Mouse (Mus musculus) stomach, postnatal 0 days (tissue): Measurements from ENCODE around the gene Banf2.

Experiments used
- CTCF ChIP-seq: IDR thresholded peaks from 2 replicates; pipeline ENCODE4 v1.5.1; 2016; ENCODE audit warnings: antibody characterized with exemption, low read depth, mild to moderate bottlenecking, moderate library complexity
- EP300 ChIP-seq: optimal IDR thresholded peaks from 2 replicates; pipeline ENCODE3; 2016; ENCODE audit warnings: antibody characterized with exemption

DNA sequence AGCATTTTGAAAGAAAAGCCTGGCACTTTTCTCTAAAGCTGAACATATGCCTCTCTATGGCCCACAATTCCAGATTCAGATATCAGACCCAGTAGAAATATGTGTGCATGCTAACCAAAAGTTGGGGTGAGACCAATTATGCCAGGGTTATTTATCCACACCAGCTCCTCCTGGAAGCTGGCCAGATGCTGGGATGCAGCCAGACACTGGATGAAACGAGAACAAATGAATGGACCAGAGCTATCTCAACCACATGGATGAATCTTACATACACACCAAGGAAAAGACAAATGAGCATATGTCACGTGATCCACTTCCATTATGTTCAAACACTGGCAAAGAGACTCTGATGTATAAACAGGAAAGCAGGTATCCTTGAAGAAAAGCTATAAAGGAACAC lies 29.3 kb upstream of the Banf2 start:
- TF ChIP-seq CTCF (no peak), EP300 (no peak)
